Mouse (Mus musculus) heart, postnatal 0 days (tissue): ENCODE measurements around the gene Gpr107. TPM values are rescaled to one million over a fixed set of nuclear protein-coding genes. Genes with fewer than 3 reads are reported as not detected.
A peak's percentile ranks its signal among the peaks of the same experiment; 100 is the strongest.

Source experiments
- ATAC-seq: fragments of 200-750 bp; cut with Nextera tagmentation; 2 replicates; pipeline ENCODE4 v1.8.0; 2017; ENCODE audit warnings: low read depth, moderate number of reproducible peaks, moderate library complexity; ENCODE audit not compliant: insufficient read depth
- DNase-seq: peaks from one replicate; pipeline ENCODE4 v3.0.0-alpha.2; 2016; ENCODE audit warnings: low spot score
- H3K27ac ChIP-seq: fragments of 300-500 bp; sonication (generic); 2 replicates; pipeline ENCODE4 v1.5.1; 2014; ENCODE audit warnings: low read depth, mild to moderate bottlenecking
- H3K27me3 ChIP-seq: fragments of 300-500 bp; sonication (generic); 2 replicates; pipeline ENCODE4 v1.6.1; 2014; ENCODE audit warnings: low read length, mixed read lengths; ENCODE audit not compliant: control insufficient read depth, insufficient read depth
- H3K36me3 ChIP-seq: fragments of 300-500 bp; sonication (generic); replicated peaks from 2 replicates; pipeline ENCODE4 v1.6.1; 2014; ENCODE audit warnings: low read length, mixed read lengths; ENCODE audit not compliant: control insufficient read depth, insufficient read depth
- H3K4me1 ChIP-seq: fragments of 300-500 bp; sonication (generic); 2 replicates; pipeline ENCODE4 v1.6.1; 2014; ENCODE audit warnings: antibody characterized with exemption; ENCODE audit not compliant: control insufficient read depth, insufficient read depth
- H3K4me2 ChIP-seq: fragments of 300-500 bp; sonication (generic); 2 replicates; pipeline ENCODE4 v1.6.1; 2014; ENCODE audit warnings: low read depth, mild to moderate bottlenecking, low read length, moderate library complexity
- H3K4me3 ChIP-seq: fragments of 300-500 bp; sonication (generic); 2 replicates; pipeline ENCODE4 v1.5.1; 2014; ENCODE audit warnings: low read depth, low read length
- H3K9ac ChIP-seq: fragments of 300-500 bp; sonication (generic); replicated peaks from 2 replicates; pipeline ENCODE4 v1.6.1; 2014; ENCODE audit warnings: low read depth, low read length, mixed read lengths
- H3K9me3 ChIP-seq: fragments of 300-500 bp; sonication (generic); replicated peaks from 2 replicates; pipeline ENCODE4 v1.6.1; 2016; ENCODE audit warnings: low read length; ENCODE audit not compliant: control insufficient read depth
- CTCF ChIP-seq: IDR thresholded peaks from 2 replicates; pipeline ENCODE4 v1.5.1; 2016; ENCODE audit warnings: antibody characterized with exemption, control low read depth, low read depth
- EP300 ChIP-seq: IDR thresholded peaks from 2 replicates; pipeline ENCODE4 v1.6.1; 2016; ENCODE audit warnings: antibody characterized with exemption, low read depth
- WGBS: fragments of 180-500 bp; shearing (Covaris S2); extraction: QIAGEN DNeasy Blood & Tissue Kit; methylation state at CpG from one replicate; pipeline ENCODE4 v1.1.7; 2014; 5-methylcytosine and 5-hydroxymethylcytosine counted together
- polyA plus RNA-seq: library from polyadenylated mRNA; unstranded; fragments of >200 nt; fragmentation: Nextera tagmentation; extraction: Ambion mirVana; gene quantifications from 2 replicates; pipeline ENCODE4 v1.2.1, GENCODE M21; 2015
- total RNA-seq: library from RNA; depleted of rRNA; stranded (reverse); fragments of >200 nt; gene quantifications from 2 replicates; pipeline ENCODE4 v1.2.3, GENCODE M21; 2014; ENCODE audit warnings: low replicate concordance

The Gpr107 gene
- total and polyA plus RNA-seq, 2 experiments from 2014 or later: 20.3 to 69.4 TPM

- TF ChIP-seq CTCF (no peak), EP300 (no peak)
- Histone ChIP-seq H3K9ac (no peak overlapping the region), H3K4me2 (no peak overlapping the region), H3K36me3 (0 out of 2 replicates have a peak, but pooled peaks cover 4% of the 10 kb centered on the region), H3K4me3 (no peak overlapping the region), H3K27ac (no peak overlapping the region), H3K9me3 (no peaks in the 10 kb centered on the region), H3K4me1 (peaks cover 39% of the 10 kb centered on the region), H3K27me3 (no peaks in the 10 kb centered on the region)
- DNase-seq: no peak
- no peak for ATAC-seq
- 80% methylated on average over 5 of the region's 5 CpGs for WGBS
Measured at GRCm38 (mm10) chr2:31122806-31123205, 29.3 kb upstream of the Gpr107 start.

- Histone ChIP-seq H3K4me3 (no peak overlapping the region), H3K27me3 (no peaks in the 10 kb centered on the region), H3K36me3 (0 out of 2 replicates have a peak, but pooled peaks cover 4% of the 10 kb centered on the region), H3K4me1 (peaks cover 40% of the 10 kb centered on the region), H3K9ac (no peak overlapping the region), H3K27ac (peak overlapping the region; percentile 81), H3K9me3 (no peaks in the 10 kb centered on the region), H3K4me2 (no peak overlapping the region)
- no peak for TF ChIP-seq CTCF
- no peak for TF ChIP-seq EP300
- DNase-seq (no peak), ATAC-seq (no peak)
- 82% methylated on average over 5 of the region's 5 CpGs for WGBS
Measured at GRCm38 (mm10) chr2:31123493-31123892, 28.6 kb upstream of the Gpr107 start.

- H3K27ac ChIP-seq: peak overlapping the region; percentile 81
- H3K4me1 ChIP-seq: peaks cover 39% of the 10 kb centered on the region
- TF ChIP-seq CTCF (no peak), EP300 (no peak)
- no peaks in the 10 kb centered on the region for H3K9me3 ChIP-seq
- no peak overlapping the region for H3K4me3 ChIP-seq
- 20% methylated on average over 2 of the region's 2 CpGs for WGBS
- no peak overlapping the region for H3K4me2 ChIP-seq
- peak; percentile 69 for ATAC-seq
- no peaks in the 10 kb centered on the region for H3K27me3 ChIP-seq
- H3K9ac ChIP-seq: no peak overlapping the region
- H3K36me3 ChIP-seq: 0 out of 2 replicates have a peak, but pooled peaks cover 4% of the 10 kb centered on the region
- DNase-seq: peak; percentile 60
Measured at GRCm38 (mm10) chr2:31124694-31125093, 27.4 kb upstream of the Gpr107 start.

- peak overlapping the region; percentile 81 for H3K27ac ChIP-seq
- WGBS: 53% methylated on average over 7 of the region's 7 CpGs
- H3K4me1 ChIP-seq: peaks cover 44% of the 10 kb centered on the region
- no peaks in the 10 kb centered on the region for H3K9me3 ChIP-seq
- H3K9ac ChIP-seq: no peak overlapping the region
- H3K4me2 ChIP-seq: no peak overlapping the region
- H3K36me3 ChIP-seq: 0 out of 2 replicates have a peak, but pooled peaks cover 4% of the 10 kb centered on the region
- ATAC-seq (no peak), DNase-seq (no peak)
- H3K27me3 ChIP-seq: no peaks in the 10 kb centered on the region
- H3K4me3 ChIP-seq: no peak overlapping the region
- TF ChIP-seq CTCF: no peak
- TF ChIP-seq EP300: no peak
Measured at GRCm38 (mm10) chr2:31125156-31125555, 27.0 kb upstream of the Gpr107 start.

GRCm38 (mm10) chr2:31126048-31126447 lies 26.1 kb upstream of the Gpr107 start:
- H3K4me3 ChIP-seq: no peak overlapping the region
- no peak for ATAC-seq
- no peaks in the 10 kb centered on the region for H3K9me3 ChIP-seq
- H3K4me2 ChIP-seq: no peak overlapping the region
- no peak overlapping the region for H3K9ac ChIP-seq
- H3K4me1 ChIP-seq: peaks cover 53% of the 10 kb centered on the region
- no peaks in the 10 kb centered on the region for H3K27me3 ChIP-seq
- 85% methylated on average over 9 of the region's 9 CpGs for WGBS
- H3K36me3 ChIP-seq: 0 out of 2 replicates have a peak, but pooled peaks cover 4% of the 10 kb centered on the region
- TF ChIP-seq CTCF: no peak
- TF ChIP-seq EP300: no peak
- no peak for DNase-seq
- 0 out of 2 replicates have a peak overlapping the region, but pooled peaks have one; percentile 9 for H3K27ac ChIP-seq

GRCm38 (mm10) chr2:31127219-31127618 lies 24.9 kb upstream of the Gpr107 start:
- no peak for ATAC-seq
- Histone ChIP-seq H3K9me3 (no peaks in the 10 kb centered on the region), H3K4me2 (no peak overlapping the region), H3K27ac (no peak overlapping the region; the same call in 1 of the 2 replicates), H3K36me3 (0 out of 2 replicates have a peak, but pooled peaks cover 4% of the 10 kb centered on the region), H3K4me3 (no peak overlapping the region), H3K9ac (no peak overlapping the region), H3K4me1 (peaks cover 64% of the 10 kb centered on the region), H3K27me3 (no peaks in the 10 kb centered on the region)
- TF ChIP-seq CTCF (no peak), EP300 (no peak)
- DNase-seq: no peak
- WGBS: 50% methylated on average over 7 of the region's 7 CpGs
